Mouse (Mus musculus) lung, adult 2 months (tissue): Measurements from ENCODE around the gene Rhoc.

ENCODE experiments used
- CTCF ChIP-seq: fragments of 200-500 bp; IDR thresholded peaks from 2 replicates; pipeline ENCODE4 v1.5.1; 2011; ENCODE audit warnings: mild to moderate bottlenecking, low read length, control low read depth; ENCODE audit not compliant: insufficient read depth
- POLR2A ChIP-seq: fragments of 200-500 bp; IDR thresholded peaks from 2 replicates; pipeline ENCODE4 v1.6.1; 2011; ENCODE audit warnings: low read depth, mild to moderate bottlenecking, control low read depth, low read length, borderline replicate concordance; ENCODE audit errors: extremely low read depth

DNA sequence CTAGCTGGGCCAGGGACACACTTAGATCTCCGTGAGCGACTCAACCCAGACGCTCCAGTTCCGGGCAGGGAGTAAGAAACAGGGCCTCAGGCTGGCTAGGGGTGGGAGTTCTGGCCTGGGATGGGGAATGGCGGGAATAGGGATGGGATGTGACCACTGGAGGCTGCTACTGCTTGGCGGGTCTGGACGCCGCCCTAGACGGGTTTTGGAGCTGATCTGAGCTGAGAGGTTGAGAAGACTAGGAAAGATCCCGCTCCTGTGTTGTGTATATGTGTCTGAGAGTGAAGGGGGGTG, 1.1 kb downstream of the Rhoc start:
- TF ChIP-seq POLR2A (no peak), CTCF (no peak)
